Mouse (Mus musculus) liver, postnatal 0 days (tissue): ENCODE results near the gene Mlf2. TPM values are rescaled to one million over a fixed set of nuclear protein-coding genes. Genes with fewer than 3 reads are reported as not detected.

ENCODE experiments used
- ATAC-seq: fragments of 200-750 bp; cut with Nextera tagmentation; 2 replicates; pipeline ENCODE4 v1.8.0; 2017; ENCODE audit warnings: mild to moderate bottlenecking, moderate library complexity
- DNase-seq: peaks from one replicate; pipeline ENCODE4 v3.0.0-alpha.2; 2016
- H3K27ac ChIP-seq: fragments of 300-500 bp; sonication (generic); 2 replicates; pipeline ENCODE4 v1.5.1; 2014; ENCODE audit warnings: antibody characterized with exemption, moderate library complexity, mild to moderate bottlenecking, low read depth
- H3K27me3 ChIP-seq: fragments of 300-500 bp; sonication (generic); 2 replicates; pipeline ENCODE4 v1.6.1; 2014; ENCODE audit warnings: low read length, control low read depth, mixed read lengths; ENCODE audit not compliant: insufficient read depth
- H3K36me3 ChIP-seq: fragments of 300-500 bp; sonication (generic); replicated peaks from 2 replicates; pipeline ENCODE4 v1.6.1; 2014; ENCODE audit warnings: mild to moderate bottlenecking, control low read depth, low read length, moderate library complexity, mixed read lengths; ENCODE audit not compliant: insufficient read depth
- H3K4me1 ChIP-seq: fragments of 300-500 bp; sonication (generic); 2 replicates; pipeline ENCODE4 v1.6.1; 2014; ENCODE audit warnings: antibody characterized with exemption, mild to moderate bottlenecking, control low read depth; ENCODE audit not compliant: insufficient read depth
- H3K4me2 ChIP-seq: fragments of 300-500 bp; sonication (generic); 2 replicates; pipeline ENCODE4 v1.6.1; 2014; ENCODE audit warnings: low read depth, mild to moderate bottlenecking, low read length, moderate library complexity, mixed read lengths
- H3K4me3 ChIP-seq: fragments of 300-500 bp; sonication (generic); 2 replicates; pipeline ENCODE4 v1.5.1; 2014; ENCODE audit warnings: low read depth, low read length
- H3K9ac ChIP-seq: fragments of 300-500 bp; sonication (generic); replicated peaks from 2 replicates; pipeline ENCODE4 v1.6.1; 2014; ENCODE audit warnings: mild to moderate bottlenecking, moderate library complexity
- H3K9me3 ChIP-seq: fragments of 300-500 bp; sonication (generic); 2 replicates; pipeline ENCODE4 v1.6.1; 2016; ENCODE audit warnings: mild to moderate bottlenecking, control low read depth, low read length, mixed read lengths
- CTCF ChIP-seq: sonication (generic); IDR thresholded peaks from 2 replicates; pipeline ENCODE4 v1.5.1; 2016; ENCODE audit warnings: antibody characterized with exemption, low read depth
- EP300 ChIP-seq: IDR thresholded peaks from 2 replicates; pipeline ENCODE4 v1.6.1; 2016; ENCODE audit warnings: antibody characterized with exemption, low read depth, mild to moderate bottlenecking
- WGBS: fragments of 180-500 bp; shearing (Covaris S2); extraction: QIAGEN DNeasy Blood & Tissue Kit; methylation state at CpG from one replicate; pipeline ENCODE4 v1.1.7; 2014; ENCODE audit not compliant: insufficient replicate concordance; 5-methylcytosine and 5-hydroxymethylcytosine counted together
- polyA plus RNA-seq: library from polyadenylated mRNA; unstranded; fragments of >200 nt; fragmentation: Nextera tagmentation; extraction: Ambion mirVana; gene quantifications from 2 replicates; pipeline ENCODE4 v1.2.1, GENCODE M21; 2015

Mlf2 gene
- polyA plus RNA-seq, 1 experiment from 2014 or later: 119 TPM

- H3K9me3 ChIP-seq: no peaks in the 10 kb centered on the region
- TF ChIP-seq EP300: no peak
- peak; percentile 53 for TF ChIP-seq CTCF
- 1% methylated on average over 41 of the region's 48 CpGs for WGBS
- H3K4me3 ChIP-seq: peak overlapping the region; percentile 96
- H3K4me2 ChIP-seq: peak overlapping the region; percentile 86
- peaks cover 33% of the 10 kb centered on the region for H3K36me3 ChIP-seq
- H3K9ac ChIP-seq: peak overlapping the region; percentile 92
- ATAC-seq: no peak
- no peaks in the 10 kb centered on the region for H3K27me3 ChIP-seq
- peak; percentile 55 for DNase-seq
- H3K27ac ChIP-seq: peak overlapping the region; percentile 95
- peaks cover 22% of the 10 kb centered on the region for H3K4me1 ChIP-seq
Observed at GRCm38 (mm10) chr6:124931525-124932313, 533 bp downstream of the Mlf2 start.

GRCm38 (mm10) chr6:124932314-124932695, 1.1 kb downstream of the Mlf2 start:
- TF ChIP-seq EP300 (no peak), CTCF (no peak)
- no peak for ATAC-seq

GRCm38 (mm10) chr6:124933127-124933526, 1.9 kb downstream of the Mlf2 start:
- no peak for DNase-seq
- Histone ChIP-seq H3K27ac (no peak overlapping the region), H3K36me3 (peaks cover 37% of the 10 kb centered on the region), H3K4me2 (no peak overlapping the region), H3K27me3 (no peaks in the 10 kb centered on the region), H3K4me1 (peaks cover 19% of the 10 kb centered on the region), H3K9me3 (no peaks in the 10 kb centered on the region), H3K9ac (no peak overlapping the region), H3K4me3 (no peak overlapping the region)
- TF ChIP-seq EP300: no peak
- TF ChIP-seq CTCF: no peak; the same call in 1 of the 2 replicates
- no peak for ATAC-seq
- WGBS: 79% methylated on average over 3 of the region's 3 CpGs

More at GRCm38 (mm10) chr6:124932314-124932695, 1.1 kb downstream of the Mlf2 start:
- H3K27ac ChIP-seq: peak overlapping the region; percentile 95
- DNase-seq: no peak
- 66% methylated on average over 12 of the region's 12 CpGs for WGBS
- peak overlapping the region; percentile 96 for H3K4me3 ChIP-seq
- H3K9me3 ChIP-seq: no peaks in the 10 kb centered on the region
- H3K27me3 ChIP-seq: no peaks in the 10 kb centered on the region
- H3K4me2 ChIP-seq: peak overlapping the region; percentile 86
- peak overlapping the region; percentile 92 for H3K9ac ChIP-seq
- peaks cover 21% of the 10 kb centered on the region for H3K4me1 ChIP-seq
- H3K36me3 ChIP-seq: peaks cover 35% of the 10 kb centered on the region

- Histone ChIP-seq H3K27me3 (no peaks in the 10 kb centered on the region), H3K4me3 (no peak overlapping the region), H3K36me3 (peaks cover 45% of the 10 kb centered on the region), H3K9ac (no peak overlapping the region), H3K4me1 (peaks cover 19% of the 10 kb centered on the region), H3K4me2 (no peak overlapping the region), H3K27ac (no peak overlapping the region), H3K9me3 (no peaks in the 10 kb centered on the region)
- TF ChIP-seq EP300 (no peak), CTCF (no peak)
- 89% methylated on average over 7 of the region's 7 CpGs for WGBS
- no peak for DNase-seq
- ATAC-seq: no peak
Observed at GRCm38 (mm10) chr6:124934670-124935069, 3.5 kb downstream of the Mlf2 start.

DNA sequence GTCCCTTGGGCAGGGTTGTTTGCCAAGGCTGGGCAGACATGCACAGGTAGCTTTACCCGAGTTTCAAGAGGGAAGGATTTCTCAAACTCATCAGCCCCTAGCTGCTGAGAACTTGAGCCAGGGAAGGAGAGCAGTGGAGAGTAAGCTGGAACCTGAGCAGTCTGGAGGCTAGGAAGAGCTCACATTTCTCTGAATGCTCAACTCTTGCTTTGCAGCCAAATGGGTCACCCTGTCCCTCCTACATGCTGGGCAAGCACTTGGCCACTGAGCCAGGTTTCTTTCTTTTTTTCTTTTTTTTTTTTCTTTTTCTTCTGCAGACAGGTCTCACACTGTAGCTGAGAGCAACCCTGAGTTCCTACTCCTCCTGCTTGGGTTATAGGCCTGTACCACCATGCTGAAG, 5.5 kb downstream of the Mlf2 start:
- H3K27ac ChIP-seq: no peak overlapping the region
- DNase-seq: no peak
- TF ChIP-seq EP300 (no peak), CTCF (no peak)
- H3K4me1 ChIP-seq: peaks cover 13% of the 10 kb centered on the region
- H3K9ac ChIP-seq: no peak overlapping the region
- H3K27me3 ChIP-seq: no peaks in the 10 kb centered on the region
- H3K4me2 ChIP-seq: no peak overlapping the region
- no peak overlapping the region for H3K4me3 ChIP-seq
- no peak for ATAC-seq
- peaks cover 45% of the 10 kb centered on the region for H3K36me3 ChIP-seq
- 67% methylated on average over 1 of the region's 1 CpGs for WGBS
- H3K9me3 ChIP-seq: no peaks in the 10 kb centered on the region

GRCm38 (mm10) chr6:124937493-124937892, 6.3 kb downstream of the Mlf2 start:
- H3K36me3 ChIP-seq: peaks cover 45% of the 10 kb centered on the region
- DNase-seq (no peak), ATAC-seq (no peak)
- H3K4me3 ChIP-seq: no peak overlapping the region
- no peak overlapping the region for H3K4me2 ChIP-seq
- no peaks in the 10 kb centered on the region for H3K27me3 ChIP-seq
- peaks cover 8% of the 10 kb centered on the region for H3K4me1 ChIP-seq
- 78% methylated on average over 2 of the region's 2 CpGs for WGBS
- no peaks in the 10 kb centered on the region for H3K9me3 ChIP-seq
- no peak overlapping the region for H3K9ac ChIP-seq
- TF ChIP-seq EP300: no peak
- no peak for TF ChIP-seq CTCF
- H3K27ac ChIP-seq: no peak overlapping the region
